Mouse (Mus musculus) brain, embryonic 14.5 days (tissue): ENCODE measurements around the gene Srprb.

ENCODE experiments used
- CTCF ChIP-seq: fragments of 200-500 bp; IDR thresholded peaks from 2 replicates; pipeline ENCODE4 v1.5.1; 2012; ENCODE audit warnings: inconsistent platforms, mild to moderate bottlenecking, moderate library complexity, borderline replicate concordance; ENCODE audit not compliant: insufficient read depth, insufficient read length; ENCODE audit errors: extremely low read depth
- POLR2A ChIP-seq: fragments of 200-500 bp; IDR thresholded peaks from 2 replicates; pipeline ENCODE4 v1.6.1; 2012; ENCODE audit warnings: mild to moderate bottlenecking, inconsistent platforms, borderline replicate concordance; ENCODE audit not compliant: poor library complexity, insufficient read depth, insufficient read length, severe bottlenecking; ENCODE audit errors: extremely low read depth

GRCm38 (mm10) chr9:103228370-103229003, 26.6 kb upstream of the Srprb start:
- TF ChIP-seq CTCF = no peak
- no peak for TF ChIP-seq POLR2A
